Mouse (Mus musculus) right cerebral cortex, postnatal 36 days (tissue): Measurements from ENCODE around the gene Thsd7b.
"Not testable (repeated sequence)": the region's sequence is repeated elsewhere in the genome, so short reads cannot be mapped to it uniquely, and the experiment has no call there.

Experiments used
- DNase-seq, 2 experiments: peaks; one replicate each; pipeline ENCODE4 v3.0.0; 2022; ENCODE audit warnings: low spot score in 2 of 2, mixed read lengths in 1 of 2

Thsd7b gene

GRCm38 (mm10) chr1:129843416-129843815 is 570.3 kb downstream of the Thsd7b start:
- DNase-seq = no peak

GRCm38 (mm10) chr1:129850007-129850564 is 577.0 kb downstream of the Thsd7b start:
- DNase-seq = no peak

- peak in 1 of 2 experiments; percentile 5 for DNase-seq
Measured at GRCm38 (mm10) chr1:129867714-129868113, 594.6 kb downstream of the Thsd7b start.

GRCm38 (mm10) chr1:129874355-129874754 is 601.3 kb downstream of the Thsd7b start:
- no peak for DNase-seq

GRCm38 (mm10) chr1:129887861-129888260 is 614.8 kb downstream of the Thsd7b start:
- DNase-seq = no peak

- no peak for DNase-seq
Measured at GRCm38 (mm10) chr1:129898121-129898520, 625.0 kb downstream of the Thsd7b start.

GRCm38 (mm10) chr1:129915484-129915883 is 642.4 kb downstream of the Thsd7b start:
- no peak for DNase-seq

GRCm38 (mm10) chr1:129917568-129917967 is 644.5 kb downstream of the Thsd7b start:
- DNase-seq = no peak

- DNase-seq = no peak
Measured at GRCm38 (mm10) chr1:129919385-129919784, 646.3 kb downstream of the Thsd7b start.

GRCm38 (mm10) chr1:129931003-129931402 is 657.9 kb downstream of the Thsd7b start:
- no peak for DNase-seq

GRCm38 (mm10) chr1:129943116-129943515 is 670.0 kb downstream of the Thsd7b start:
- DNase-seq = no peak

GRCm38 (mm10) chr1:129947026-129947425 is 673.9 kb downstream of the Thsd7b start:
- DNase-seq = no peak

- no peak for DNase-seq
Measured at GRCm38 (mm10) chr1:129955478-129955877, 682.4 kb downstream of the Thsd7b start.

- DNase-seq = no peak
Measured at GRCm38 (mm10) chr1:129956625-129957024, 683.5 kb downstream of the Thsd7b start.

- DNase-seq = not testable (repeated sequence)
Measured at GRCm38 (mm10) chr1:129959352-129959751, 686.2 kb downstream of the Thsd7b start.

GRCm38 (mm10) chr1:129963166-129963565 is 690.1 kb downstream of the Thsd7b start:
- no peak for DNase-seq

GRCm38 (mm10) chr1:129989247-129989646 is 716.1 kb downstream of the Thsd7b start:
- DNase-seq = not testable (repeated sequence)

GRCm38 (mm10) chr1:129990821-129991220 is 717.7 kb downstream of the Thsd7b start:
- DNase-seq = no peak

- DNase-seq = no peak
Measured at GRCm38 (mm10) chr1:130055012-130055411, 781.9 kb downstream of the Thsd7b start.

- no peak for DNase-seq
Measured at GRCm38 (mm10) chr1:130062105-130062504, 789.0 kb downstream of the Thsd7b start.

- no peak for DNase-seq
Measured at GRCm38 (mm10) chr1:130066193-130066959, 793.3 kb downstream of the Thsd7b start.

GRCm38 (mm10) chr1:130083788-130084187 is 810.7 kb downstream of the Thsd7b start:
- DNase-seq = no peak

- no peak for DNase-seq
Measured at GRCm38 (mm10) chr1:130085207-130085606, 812.1 kb downstream of the Thsd7b start.
